Mouse (Mus musculus) liver, embryonic 12.5 days (tissue): ENCODE data around the gene Heatr9. TPM values are rescaled to one million over a fixed set of nuclear protein-coding genes. Genes with fewer than 3 reads are reported as not detected.

Source experiments
- ATAC-seq: fragments of 200-750 bp; cut with Nextera tagmentation; 2 replicates; pipeline ENCODE4 v1.8.0; 2017; ENCODE audit warnings: moderate number of reproducible peaks, mild to moderate bottlenecking, moderate library complexity
- H3K27ac ChIP-seq: fragments of 300-500 bp; sonication (generic); 2 replicates; pipeline ENCODE4 v1.5.1; 2016; ENCODE audit warnings: mild to moderate bottlenecking
- H3K27me3 ChIP-seq: fragments of 300-500 bp; sonication (generic); replicated peaks from 2 replicates; pipeline ENCODE4 v1.6.1; 2016; ENCODE audit warnings: mild to moderate bottlenecking, moderate library complexity
- H3K36me3 ChIP-seq: fragments of 300-500 bp; sonication (generic); 2 replicates; pipeline ENCODE4 v1.6.1; 2016; ENCODE audit warnings: mild to moderate bottlenecking, moderate library complexity
- H3K4me1 ChIP-seq: fragments of 300-500 bp; sonication (generic); 2 replicates; pipeline ENCODE4 v1.6.1; 2016
- H3K4me2 ChIP-seq: fragments of 300-500 bp; sonication (generic); 2 replicates; pipeline ENCODE4 v1.6.1; 2016; ENCODE audit warnings: mild to moderate bottlenecking, moderate library complexity
- H3K4me3 ChIP-seq: fragments of 300-500 bp; sonication (generic); 2 replicates; pipeline ENCODE4 v1.5.1; 2016; ENCODE audit warnings: mild to moderate bottlenecking, moderate library complexity
- H3K9ac ChIP-seq: fragments of 300-500 bp; sonication (generic); 2 replicates; pipeline ENCODE4 v1.6.1; 2016; ENCODE audit warnings: mild to moderate bottlenecking, moderate library complexity
- H3K9me3 ChIP-seq: fragments of 300-500 bp; sonication (generic); replicated peaks from 2 replicates; pipeline ENCODE4 v1.6.1; 2016; ENCODE audit warnings: mild to moderate bottlenecking, moderate library complexity
- WGBS: fragments of 180-500 bp; shearing (Covaris S2); methylation state at CpG from one replicate; pipeline ENCODE4 v1.1.7; 2016; ENCODE audit not compliant: insufficient replicate concordance; 5-methylcytosine and 5-hydroxymethylcytosine counted together
- polyA plus RNA-seq: library from polyadenylated mRNA; unstranded; fragments of >200 nt; fragmentation: Nextera tagmentation; extraction: Ambion mirVana; gene quantifications from 2 replicates; pipeline ENCODE4 v1.2.1, GENCODE M21; 2016

The Heatr9 gene
- polyA plus RNA-seq, 1 experiment from 2014 or later: not detected

DNA sequence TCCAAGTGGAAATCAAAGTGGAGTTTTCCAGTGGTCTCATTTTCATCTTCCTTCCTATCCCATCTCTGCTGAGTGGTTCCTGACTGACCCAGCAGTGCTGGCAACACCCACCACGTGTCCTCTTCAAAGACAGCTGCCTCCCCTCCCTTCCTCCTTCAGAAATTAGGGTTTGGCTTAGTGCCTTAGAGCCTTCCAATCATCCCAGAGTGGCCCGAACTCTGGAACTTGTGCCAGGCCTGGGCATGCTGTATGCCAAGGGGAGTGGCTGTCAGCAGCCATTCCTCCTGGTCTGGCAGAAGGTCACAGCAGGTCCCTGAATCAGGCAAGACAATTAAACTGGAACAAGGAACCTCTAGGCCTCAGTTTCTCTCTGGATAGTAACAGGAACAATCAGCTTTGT is 56.0 kb downstream of the Heatr9 start:
- Histone ChIP-seq H3K9me3 (no peaks in the 10 kb centered on the region), H3K27me3 (peaks cover 84% of the 10 kb centered on the region), H3K36me3 (no peaks in the 10 kb centered on the region), H3K4me1 (peaks cover 15% of the 10 kb centered on the region; the same call in 1 of the 2 replicates), H3K4me3 (no peak overlapping the region), H3K4me2 (no peak overlapping the region), H3K9ac (no peak overlapping the region), H3K27ac (no peak overlapping the region)
- no peak for ATAC-seq
- 22% methylated on average over 2 of the region's 2 CpGs for WGBS

DNA sequence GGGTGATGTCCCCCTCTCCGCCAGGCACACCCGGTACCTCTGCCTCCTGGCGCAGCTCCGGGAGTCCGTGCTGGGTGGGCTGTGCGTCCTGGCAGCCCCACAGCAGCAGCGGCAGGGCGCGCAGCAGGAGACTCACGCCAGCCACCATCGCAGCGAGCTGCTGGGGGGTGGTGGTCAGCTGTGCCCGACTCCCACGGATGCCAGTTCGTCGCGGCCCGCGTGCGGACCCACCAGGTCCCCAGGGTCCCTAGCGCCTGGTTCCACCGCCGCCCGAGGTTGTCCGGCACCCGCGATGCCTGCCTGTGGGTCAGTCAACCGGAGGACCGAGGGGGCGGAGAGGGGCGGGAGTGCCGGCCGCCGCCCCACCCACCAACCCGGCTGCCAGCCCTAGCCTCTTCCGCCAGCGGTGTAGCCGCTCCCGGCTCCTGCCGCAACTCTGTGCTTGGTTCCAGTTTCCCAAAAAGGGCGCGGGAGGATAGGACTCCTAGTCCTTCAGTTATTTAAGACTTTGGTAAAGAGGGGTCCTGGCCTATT is 59.2 kb downstream of the Heatr9 start, which contains the start of gene Mmp28:
TSS of gene Mmp28 (minus strand) at position 361 of the 534 bp plus-strand sequence.
- no peaks in the 10 kb centered on the region for H3K9me3 ChIP-seq
- H3K36me3 ChIP-seq: no peaks in the 10 kb centered on the region
- H3K4me2 ChIP-seq: peak within 1 kb of the TSS; percentile 72
- no peak for ATAC-seq
- H3K4me1 ChIP-seq: peaks cover 15% of the 10 kb centered on the region; the same call in 1 of the 2 replicates
- H3K27ac ChIP-seq: no peak within 1 kb of the TSS
- peaks cover 74% of the 10 kb centered on the region for H3K27me3 ChIP-seq
- WGBS: under 1% methylated on average over 42 of the region's 42 CpGs
- peak within 1 kb of the TSS; percentile 60 for H3K4me3 ChIP-seq
- H3K9ac ChIP-seq: no peak within 1 kb of the TSS; the same call in 1 of the 2 replicates

Other genes starting within 250 kb of the Heatr9 start
- 14.5 and 15.6 TPM in 2 replicates for gene Slfn14, start 235.4 kb downstream of the Heatr9 start, polyA plus RNA-seq
- gene Ap2b1, start 223.2 kb downstream of the Heatr9 start, polyA plus RNA-seq: 32.8 and 33.4 TPM in 2 replicates
- 8.2 and 8.3 TPM in 2 replicates for gene Pex12, start 219.6 kb downstream of the Heatr9 start, polyA plus RNA-seq
- 0.57 and 0.99 TPM in 2 replicates for gene Rasl10b, start 113.0 kb downstream of the Heatr9 start, polyA plus RNA-seq
- gene Gas2l2, start 92.7 kb downstream of the Heatr9 start, polyA plus RNA-seq: not detected in 2 replicates
- 0.22 and 0.70 TPM in 2 replicates for gene 1700020L24Rik, start 84.5 kb downstream of the Heatr9 start, polyA plus RNA-seq
- 0.24 and 0.31 TPM in 2 replicates for gene Mmp28, start 59.1 kb downstream of the Heatr9 start, polyA plus RNA-seq
- 5.7 and 6.1 TPM in 2 replicates for gene Taf15, start 49.1 kb downstream of the Heatr9 start, polyA plus RNA-seq
- gene Ccl5, start 8.3 kb upstream of the Heatr9 start, polyA plus RNA-seq: 0.33 TPM in 1 of 2 replicates, not detected in the other
- 9.7 and 11.9 TPM in 2 replicates for gene Ccl9, start 56.5 kb upstream of the Heatr9 start, polyA plus RNA-seq
- gene Ccl6, start 70.9 kb upstream of the Heatr9 start, polyA plus RNA-seq: 8.0 and 8.8 TPM in 2 replicates
- not detected in 2 replicates for gene Rpl9-ps1, start 123.4 kb upstream of the Heatr9 start, polyA plus RNA-seq
- gene Ccl3, start 127.2 kb upstream of the Heatr9 start, polyA plus RNA-seq: 1.6 and 2.0 TPM in 2 replicates
- 0.85 and 0.99 TPM in 2 replicates for gene Ccl4, start 140.4 kb upstream of the Heatr9 start, polyA plus RNA-seq
- gene Wfdc17, start 181.8 kb upstream of the Heatr9 start, polyA plus RNA-seq: 4.5 and 6.1 TPM in 2 replicates
- not detected in 2 replicates for gene Wfdc18, start 186.8 kb upstream of the Heatr9 start, polyA plus RNA-seq
- 3.3 and 4.1 TPM in 2 replicates for gene Wfdc21, start 224.8 kb upstream of the Heatr9 start, polyA plus RNA-seq
- 9.7 and 10.4 TPM in 2 replicates for gene Heatr6, start 231.5 kb upstream of the Heatr9 start, polyA plus RNA-seq